Mouse (Mus musculus) MEL (cell line): ENCODE measurements around the gene Pgbd5. TPM values are rescaled to one million over a fixed set of nuclear protein-coding genes. Genes with fewer than 3 reads are reported as not detected.

Source experiments
- DNase-seq: peaks from one replicate; pipeline ENCODE4 v3.0.0; 2011; ENCODE audit warnings: low read depth, low spot score
- H3K27ac ChIP-seq: 2 replicates; pipeline ENCODE4 v1.5.1; 2012; ENCODE audit warnings: low read depth, mild to moderate bottlenecking, control low read depth, low read length, moderate library complexity; ENCODE audit not compliant: control insufficient read depth
- H3K27me3 ChIP-seq, 2 experiments: fragments of 150-350 bp in 1 of 2; sonication (generic) in 1 of 2; 2 replicates each; pipeline ENCODE4 v1.6.1; 2012; ENCODE audit warnings: low read length in 2 of 2, mild to moderate bottlenecking in 2 of 2, improper control_type of control experiment in 1 of 2, moderate library complexity in 1 of 2; ENCODE audit not compliant: insufficient read depth in 2 of 2, control insufficient read depth in 1 of 2
- H3K36me3 ChIP-seq, 2 experiments: 2 replicates each; pipeline ENCODE4 v1.6.1; 2012 to 2014; ENCODE audit warnings: low read length in 2 of 2, improper control_type of control experiment in 1 of 2, inconsistent platforms in 1 of 2, mild to moderate bottlenecking in 1 of 2; ENCODE audit not compliant: insufficient read depth in 2 of 2, control insufficient read depth in 1 of 2
- H3K4me1 ChIP-seq, 2 experiments: fragments of 150-350 bp in 1 of 2; sonication (generic) in 1 of 2; 2 replicates each; pipeline ENCODE4 v1.6.1; 2012; ENCODE audit warnings: low read length in 2 of 2, improper control_type of control experiment in 1 of 2, mild to moderate bottlenecking in 1 of 2; ENCODE audit not compliant: insufficient read depth in 2 of 2, control insufficient read depth in 1 of 2
- H3K4me3 ChIP-seq, 2 experiments: fragments of 150-350 bp in 1 of 2; sonication (generic) in 1 of 2; 2 replicates each; pipeline ENCODE4 v1.5.1; 2012; ENCODE audit warnings: low read depth in 2 of 2, low read length in 2 of 2, mild to moderate bottlenecking in 2 of 2, moderate library complexity in 2 of 2, control low read depth in 1 of 2, improper control_type of control experiment in 1 of 2; ENCODE audit not compliant: control insufficient read depth in 1 of 2, insufficient read depth in 1 of 2
- H3K79me2 ChIP-seq: 2 replicates; pipeline ENCODE4 v1.6.1; 2012; ENCODE audit warnings: mild to moderate bottlenecking, low read length, moderate library complexity; ENCODE audit not compliant: control insufficient read depth, poor library complexity, insufficient read depth
- H3K9ac ChIP-seq: 2 replicates; pipeline ENCODE4 v1.6.1; 2012; ENCODE audit warnings: low read depth, mild to moderate bottlenecking, control low read depth, low read length, moderate library complexity; ENCODE audit not compliant: control insufficient read depth, poor library complexity, severe bottlenecking
- H3K9me3 ChIP-seq: fragments of 150-350 bp; sonication (generic); replicated peaks from 2 replicates; pipeline ENCODE4 v1.6.1; 2012; ENCODE audit warnings: mild to moderate bottlenecking, low read length, improper control_type of control experiment, moderate library complexity; ENCODE audit not compliant: insufficient read depth
- BHLHE40 ChIP-seq: IDR thresholded peaks from 2 replicates; pipeline ENCODE4 v1.6.1; 2012; ENCODE audit warnings: low read depth, mild to moderate bottlenecking, inconsistent platforms, low read length, improper control_type of control experiment, borderline replicate concordance
- CHD1 ChIP-seq: IDR thresholded peaks from 2 replicates; pipeline ENCODE4 v1.6.1; 2012; ENCODE audit warnings: low read depth, mild to moderate bottlenecking, inconsistent platforms, low read length, improper control_type of control experiment
- CHD2 ChIP-seq: IDR thresholded peaks from 2 replicates; pipeline ENCODE4 v1.6.1; 2011; ENCODE audit warnings: low read length, improper control_type of control experiment
- E2F4 ChIP-seq: IDR thresholded peaks from 2 replicates; pipeline ENCODE4 v1.6.1; 2011; ENCODE audit warnings: low read depth, low read length, improper control_type of control experiment, borderline replicate concordance
- EP300 ChIP-seq, 2 experiments: IDR thresholded peaks; 2 replicates each; pipeline ENCODE4 v1.6.1; 2011; ENCODE audit warnings: improper control_type of control experiment in 2 of 2, low read length in 2 of 2, low read depth in 1 of 2, mild to moderate bottlenecking in 1 of 2
- ETS1 ChIP-seq: IDR thresholded peaks from 2 replicates; pipeline ENCODE4 v1.6.1; 2012; ENCODE audit warnings: low read depth, mild to moderate bottlenecking, inconsistent platforms, low read length, improper control_type of control experiment, moderate library complexity
- GATA1 ChIP-seq: IDR thresholded peaks from 2 replicates; pipeline ENCODE4 v1.6.1; 2011; ENCODE audit warnings: low read depth, low read length, improper control_type of control experiment
- JUND ChIP-seq: IDR thresholded peaks from 2 replicates; pipeline ENCODE4 v1.6.1; 2011; ENCODE audit warnings: low read depth, mild to moderate bottlenecking, improper control_type of control experiment, low read length
- MEF2A ChIP-seq: IDR thresholded peaks from 2 replicates; pipeline ENCODE4 v1.6.1; 2014; ENCODE audit warnings: low read depth, mild to moderate bottlenecking, inconsistent platforms, low read length, improper control_type of control experiment; ENCODE audit not compliant: poor library complexity, insufficient replicate concordance, severe bottlenecking; ENCODE audit errors: extremely low read depth
- MXI1 ChIP-seq: IDR thresholded peaks from 2 replicates; pipeline ENCODE4 v1.6.1; 2011; ENCODE audit warnings: mild to moderate bottlenecking, low read depth, low read length, improper control_type of control experiment
- MYB ChIP-seq: IDR thresholded peaks from 2 replicates; pipeline ENCODE4 v1.6.1; 2011; ENCODE audit warnings: mild to moderate bottlenecking, low read depth, low read length, improper control_type of control experiment
- NELFE ChIP-seq: IDR thresholded peaks from 2 replicates; pipeline ENCODE4 v1.6.1; 2011; ENCODE audit warnings: low read depth, low read length, improper control_type of control experiment
- NRF1 ChIP-seq: IDR thresholded peaks from 2 replicates; pipeline ENCODE4 v1.6.1; 2014; ENCODE audit warnings: low read depth, mild to moderate bottlenecking, inconsistent platforms, low read length, improper control_type of control experiment, moderate library complexity; ENCODE audit not compliant: poor library complexity, insufficient read depth, severe bottlenecking
- POLR2AphosphoS2 ChIP-seq: IDR thresholded peaks from 2 replicates; pipeline ENCODE4 v1.6.1; 2011; ENCODE audit warnings: low read length, improper control_type of control experiment
- RCOR1 ChIP-seq: IDR thresholded peaks from 2 replicates; pipeline ENCODE4 v1.6.1; 2012; ENCODE audit warnings: low read depth, mild to moderate bottlenecking, inconsistent platforms, low read length, improper control_type of control experiment
- SIN3A ChIP-seq: IDR thresholded peaks from 2 replicates; pipeline ENCODE4 v1.6.1; 2012; ENCODE audit warnings: low read length, improper control_type of control experiment, inconsistent platforms
- SMC3 ChIP-seq: IDR thresholded peaks from 2 replicates; pipeline ENCODE4 v1.6.1; 2011; ENCODE audit warnings: low read depth, low read length, improper control_type of control experiment
- TAL1 ChIP-seq: IDR thresholded peaks from 2 replicates; pipeline ENCODE4 v1.6.1; 2012; ENCODE audit warnings: mild to moderate bottlenecking, inconsistent platforms, low read length, moderate library complexity, mixed read lengths
- TBP ChIP-seq: IDR thresholded peaks from 2 replicates; pipeline ENCODE4 v1.8.0; 2011; ENCODE audit warnings: low read depth, low read length, improper control_type of control experiment
- USF2 ChIP-seq, 2 experiments: IDR thresholded peaks; 2 replicates each; pipeline ENCODE4 v1.6.1; 2011 to 2012; ENCODE audit warnings: improper control_type of control experiment in 2 of 2, low read length in 2 of 2, borderline replicate concordance in 1 of 2, inconsistent platforms in 1 of 2, low read depth in 1 of 2, mild to moderate bottlenecking in 1 of 2; ENCODE audit not compliant: insufficient read depth in 1 of 2
- ZC3H11A ChIP-seq: IDR thresholded peaks from 2 replicates; pipeline ENCODE4 v1.6.1; 2012; ENCODE audit warnings: low read depth, mild to moderate bottlenecking, inconsistent platforms, low read length, improper control_type of control experiment
- ZKSCAN1 ChIP-seq: IDR thresholded peaks from 2 replicates; pipeline ENCODE4 v1.6.1; 2012; ENCODE audit warnings: low read depth, mild to moderate bottlenecking, inconsistent platforms, low read length, improper control_type of control experiment, moderate library complexity
- ZNF384 ChIP-seq: IDR thresholded peaks from 2 replicates; pipeline ENCODE4 v1.6.1; 2012; ENCODE audit warnings: low read depth, mild to moderate bottlenecking, inconsistent platforms, low read length, improper control_type of control experiment
- polyA plus RNA-seq, 2 experiments: library from polyadenylated mRNA; stranded (reverse) in 1 of 2; unstranded in 1 of 2; fragments of >175 nt in 1 of 2; fragments of >200 nt in 1 of 2; gene quantifications; 2 replicates each; pipeline versions ENCODE4 v1.2.1 to v1.2.4; 2012; ENCODE audit warnings: low replicate concordance in 2 of 2, low read depth in 1 of 2; ENCODE audit not compliant: insufficient read length in 2 of 2, insufficient read depth in 1 of 2, missing spikeins in 1 of 2
- total RNA-seq: library from RNA; depleted of rRNA; stranded (reverse); fragments of 300-350 nt; gene quantifications from 2 replicates; pipeline ENCODE4 v1.2.3, GENCODE M21; 2012

Gene Pgbd5
- total and polyA plus RNA-seq, 3 experiments, result not detected

- no peak for DNase-seq
- no peaks in the 10 kb centered on the region for H3K27me3 ChIP-seq
- H3K79me2 ChIP-seq, result no peaks in the 10 kb centered on the region
- no peaks in the 10 kb centered on the region for H3K36me3 ChIP-seq
- no peak overlapping the region for H3K9ac ChIP-seq
- H3K9me3 ChIP-seq, result no peaks in the 10 kb centered on the region
- no peaks in the 10 kb centered on the region for H3K4me1 ChIP-seq
- H3K27ac ChIP-seq, result no peak overlapping the region
- no peak overlapping the region for H3K4me3 ChIP-seq
- no peak for TF ChIP-seq ZNF384
- TF ChIP-seq RCOR1, result no peak
- no peak for TF ChIP-seq POLR2AphosphoS2
- TF ChIP-seq SIN3A, result no peak
- no peak for TF ChIP-seq CHD1
- TF ChIP-seq NRF1, result no peak
- no peak for TF ChIP-seq ZC3H11A
- no peak for TF ChIP-seq MEF2A
- TF ChIP-seq USF2 (IDR thresholded peaks at IDR 0.05; ENCODE audit: borderline replicate concordance in 1 of 2, insufficient read depth in 1 of 2, low read depth in 1 of 2, low read length in 2 of 2), result no peak
- no peak for TF ChIP-seq E2F4
- TF ChIP-seq TAL1, result no peak
- no peak for TF ChIP-seq ZKSCAN1
- TF ChIP-seq TBP, result no peak
- TF ChIP-seq EP300 (IDR thresholded peaks at IDR 0.05; ENCODE audit: low read depth in 1 of 2, low read length in 2 of 2), result no peak
- no peak for TF ChIP-seq MYB
- TF ChIP-seq GATA1, result no peak
- TF ChIP-seq NELFE, result no peak
- TF ChIP-seq BHLHE40, result no peak
- no peak for TF ChIP-seq JUND
These were observed 55.1 kb downstream of the Pgbd5 start for GRCm38 (mm10) chr8:124384336-124384735.

- Histone ChIP-seq H3K36me3 (no peaks in the 10 kb centered on the region), H3K9ac (no peak overlapping the region), H3K4me3 (no peak overlapping the region), H3K27me3 (no peaks in the 10 kb centered on the region), H3K9me3 (no peaks in the 10 kb centered on the region), H3K4me1 (no peaks in the 10 kb centered on the region), H3K27ac (no peak overlapping the region), H3K79me2 (no peaks in the 10 kb centered on the region)
- no peak for TF ChIP-seq GATA1
- TF ChIP-seq SMC3, result no peak
- no peak for TF ChIP-seq MEF2A
- no peak for TF ChIP-seq ZC3H11A
- TF ChIP-seq ETS1, result no peak
- no peak for TF ChIP-seq EP300 (IDR thresholded peaks at IDR 0.05; ENCODE audit: low read depth in 1 of 2, low read length in 2 of 2)
- TF ChIP-seq POLR2AphosphoS2, result no peak
- TF ChIP-seq CHD2, result no peak
- no peak for TF ChIP-seq MXI1
- DNase-seq, result no peak
These were observed 57.2 kb downstream of the Pgbd5 start for GRCm38 (mm10) chr8:124382235-124382634.
